Mouse (Mus musculus) embryo, embryonic 10.5 days (tissue): ENCODE data around the gene Elavl4.

ENCODE experiments used
- DNase-seq: peaks from one replicate; pipeline ENCODE4 v3.0.0-alpha.2; 2015; ENCODE audit warnings: low spot score

The Elavl4 gene

DNA sequence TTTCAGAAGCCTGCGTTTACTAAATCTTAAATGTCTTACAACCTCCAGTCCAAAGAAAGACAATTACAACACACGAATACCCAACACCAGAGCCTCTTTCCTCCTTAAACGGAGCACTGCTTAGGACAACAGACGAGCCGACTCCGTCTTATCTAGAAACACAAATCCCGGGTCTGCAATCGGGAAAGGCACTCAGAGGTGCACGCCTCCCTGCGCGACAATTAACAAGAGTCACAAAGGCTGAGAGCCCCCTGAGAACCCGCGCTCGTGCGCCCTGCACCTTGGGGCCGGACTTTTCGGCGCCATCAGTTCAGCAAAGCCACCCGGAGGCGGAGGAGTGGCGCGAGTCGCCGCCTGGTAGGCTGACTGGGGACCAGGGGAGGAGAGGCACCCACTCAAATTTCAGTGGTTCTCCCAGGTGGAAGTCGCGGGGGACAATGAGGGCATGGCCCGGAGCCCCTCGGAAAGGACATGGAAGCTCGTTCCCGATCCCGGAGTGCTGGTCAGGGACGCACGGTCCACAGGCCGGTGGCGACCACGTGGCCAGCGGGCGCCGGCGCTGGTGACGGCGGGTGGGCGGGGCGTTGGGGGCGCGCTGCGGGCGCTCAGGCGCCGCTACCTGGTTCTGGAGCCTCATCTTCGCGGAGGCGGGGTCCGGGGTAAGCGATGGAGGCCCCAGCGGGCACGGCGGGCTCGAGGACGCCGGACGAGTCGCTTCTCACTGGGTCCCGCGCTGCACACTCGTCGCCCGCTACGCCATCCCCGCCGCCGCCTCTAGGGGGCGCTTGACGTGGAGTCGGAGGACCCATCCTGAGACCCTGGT lies at the start of gene Elavl4:
Gene Elavl4 (minus strand): TSS at position 732 of the 823 bp plus-strand sequence.
- peak; percentile 91 for DNase-seq

DNA sequence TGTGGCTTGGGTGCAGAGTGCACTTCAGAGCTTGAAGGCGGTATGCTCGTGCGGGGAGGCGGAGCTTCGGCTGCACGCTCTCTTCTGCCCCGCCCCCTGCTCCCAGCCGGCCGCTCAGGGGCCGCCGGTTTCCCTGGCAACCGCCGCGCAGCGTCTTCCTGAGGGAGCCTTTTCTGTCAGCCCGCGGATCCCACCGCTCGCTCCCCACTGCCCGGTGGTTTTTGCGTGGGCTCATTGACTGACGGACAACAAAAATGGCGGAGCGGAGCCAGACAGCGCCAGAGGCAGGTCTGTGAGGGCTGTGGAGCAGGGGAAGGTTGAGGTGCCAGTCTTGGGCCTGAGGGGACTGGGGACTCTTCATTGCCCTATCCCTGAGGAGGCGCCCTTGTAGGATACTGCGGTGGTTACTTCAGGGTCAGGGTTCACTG lies 45.9 kb upstream of the Elavl4 start, which contains the start of gene Agbl4:
Gene Agbl4 (plus strand): TSS at position 44 of the 428 bp plus-strand sequence.
- peak; percentile 90 for DNase-seq

DNA sequence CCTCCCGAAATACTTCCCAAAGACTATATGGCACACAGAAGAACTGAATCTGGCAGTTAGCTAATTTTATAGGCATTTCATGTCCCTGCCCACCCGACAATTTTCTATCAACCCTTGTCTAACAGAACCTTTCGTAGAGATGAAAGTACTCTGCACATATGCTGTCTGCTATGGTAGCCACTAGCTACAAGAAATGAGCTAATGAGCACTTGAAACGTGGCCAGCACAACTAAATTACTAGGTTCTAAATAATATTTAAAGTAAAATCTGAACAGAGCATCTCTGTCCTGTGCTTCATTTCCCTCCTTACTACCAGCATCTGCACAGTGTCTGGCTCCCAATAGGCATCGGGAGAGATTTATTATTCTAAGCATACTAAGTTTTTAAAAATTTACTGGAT lies 44.5 kb upstream of the Elavl4 start:
- no peak for DNase-seq

DNA sequence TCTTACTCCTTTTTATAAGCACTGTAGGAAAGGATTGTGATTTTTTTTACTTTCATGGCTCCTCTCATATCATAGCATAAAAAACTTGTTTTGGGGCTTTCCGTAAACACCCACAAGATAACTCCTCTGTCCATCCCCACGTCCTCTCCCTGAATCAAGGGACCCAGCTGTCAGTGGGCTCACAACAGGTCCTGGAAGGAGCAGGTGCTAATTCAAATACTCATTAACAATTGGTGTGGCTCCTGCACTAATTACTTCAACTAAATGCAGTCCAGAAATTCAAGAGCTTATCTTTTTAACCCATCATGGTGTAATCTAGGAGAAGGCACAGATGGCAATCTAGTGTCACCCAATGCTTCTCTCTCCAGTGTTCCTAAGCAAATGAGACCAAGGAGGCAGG lies 8.9 kb upstream of the Elavl4 start:
- no peak for DNase-seq

DNA sequence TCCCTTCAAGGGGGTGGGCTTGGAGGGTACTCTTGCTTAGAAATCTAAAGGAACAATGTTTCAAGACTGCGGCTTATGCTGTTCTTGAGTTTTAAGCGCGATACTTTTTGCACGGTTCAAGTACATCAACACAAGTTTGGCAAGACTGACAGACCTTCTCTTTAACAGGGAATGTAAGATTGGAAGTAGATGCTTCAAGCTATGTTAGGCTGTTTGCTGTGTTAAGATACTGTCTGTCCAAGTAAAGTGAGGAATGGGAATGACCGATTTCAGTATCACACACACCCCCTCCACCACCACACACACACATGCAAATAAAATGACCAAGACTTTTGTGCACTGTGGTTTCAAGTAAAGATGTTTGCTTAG lies 276 bp upstream of the Elavl4 start:
- DNase-seq, result no peak

DNA sequence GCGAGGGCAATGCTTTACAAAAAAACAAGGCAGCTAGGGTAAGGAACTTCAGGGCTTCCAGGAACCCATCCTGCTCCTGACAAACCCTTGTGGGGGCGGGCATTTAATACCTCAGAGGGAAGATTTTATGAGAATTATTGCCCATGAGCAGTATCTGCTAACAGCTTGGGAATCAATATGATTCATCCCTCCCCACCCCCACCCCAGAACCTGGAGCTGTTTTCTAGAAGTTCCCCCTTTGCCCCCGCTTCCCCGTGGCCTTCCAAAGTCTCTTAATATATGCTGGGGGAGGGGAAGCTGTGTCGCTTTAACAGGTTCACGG lies 892 bp downstream of the Elavl4 start:
- DNase-seq, result no peak

DNA sequence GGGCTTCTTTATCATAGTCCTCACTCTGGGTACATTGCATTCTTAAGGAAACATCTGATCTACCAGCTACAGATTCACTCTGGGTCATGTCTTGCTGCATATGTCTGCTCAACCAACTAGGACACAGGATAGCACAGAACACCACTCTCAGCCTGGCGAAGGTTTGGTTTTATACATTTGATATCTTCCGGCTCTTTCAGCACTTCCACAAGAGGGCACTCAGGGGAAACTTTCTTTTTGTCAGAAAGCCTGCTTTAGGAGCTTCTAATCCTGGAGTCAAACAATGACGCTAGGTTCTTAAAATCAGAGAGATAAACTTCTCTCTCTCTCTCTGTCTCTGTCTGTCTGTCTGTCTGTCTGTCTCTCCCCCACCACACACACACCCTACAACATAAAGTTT lies 27.8 kb downstream of the Elavl4 start:
- DNase-seq, result peak; percentile 45

DNA sequence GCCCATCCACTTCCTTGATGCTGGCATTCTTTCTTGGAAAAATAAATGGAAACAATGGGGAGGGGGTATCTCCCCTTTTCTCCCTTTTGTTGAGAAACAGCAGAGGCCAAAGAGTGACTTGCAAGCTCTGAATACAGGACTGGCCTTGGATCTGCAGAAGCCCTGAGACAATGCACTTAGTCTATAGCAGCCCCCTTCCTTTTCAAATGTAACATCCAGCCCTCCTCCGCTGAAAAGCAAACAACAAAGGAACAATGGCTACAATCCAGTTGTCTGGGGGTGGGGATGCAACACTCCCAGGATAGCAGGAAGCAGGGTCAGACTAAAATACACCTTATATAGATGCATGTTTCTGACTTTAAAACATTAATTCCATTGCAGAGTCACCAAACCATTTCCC lies 39.6 kb downstream of the Elavl4 start:
- peak; percentile 41 for DNase-seq

DNA sequence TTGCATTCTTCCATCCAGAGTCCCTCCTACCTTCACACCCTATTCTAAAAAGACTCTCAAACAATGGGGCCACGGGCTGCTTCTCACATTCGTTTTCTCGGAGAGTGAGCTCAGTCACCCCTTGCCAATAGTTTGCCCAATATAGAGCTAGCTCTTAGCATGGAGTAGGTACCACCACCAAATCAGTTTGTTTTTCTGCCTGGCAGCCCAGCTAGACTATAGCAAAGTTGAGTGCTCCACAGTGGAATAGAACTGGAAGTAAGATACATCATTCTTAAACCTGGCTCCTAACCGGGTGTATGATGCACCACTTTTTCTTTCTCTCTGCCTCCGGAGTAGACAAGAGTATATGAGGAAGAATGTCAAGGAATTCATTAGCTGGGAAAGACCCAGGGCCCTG lies 44.7 kb downstream of the Elavl4 start:
- no peak for DNase-seq

DNA sequence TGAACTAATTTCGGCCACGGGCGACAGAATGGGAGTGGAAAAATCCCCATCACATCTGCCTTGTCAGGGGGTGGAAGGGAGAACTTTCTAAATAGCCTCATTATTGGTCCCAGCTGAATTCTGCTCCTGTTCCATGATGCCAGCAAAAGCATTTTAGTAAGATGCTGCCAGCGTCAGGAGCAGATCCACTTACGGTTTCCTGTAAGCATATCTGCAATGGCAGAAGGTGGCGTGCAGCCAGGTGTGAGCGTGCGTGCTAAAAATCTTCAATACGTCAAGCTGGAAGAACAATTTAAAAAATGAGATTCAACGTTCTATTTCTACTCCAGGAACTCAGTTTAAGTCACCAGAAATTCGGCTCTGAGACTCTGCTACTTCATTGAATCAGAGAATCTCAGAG lies 45.1 kb downstream of the Elavl4 start:
- DNase-seq, result no peak

DNA sequence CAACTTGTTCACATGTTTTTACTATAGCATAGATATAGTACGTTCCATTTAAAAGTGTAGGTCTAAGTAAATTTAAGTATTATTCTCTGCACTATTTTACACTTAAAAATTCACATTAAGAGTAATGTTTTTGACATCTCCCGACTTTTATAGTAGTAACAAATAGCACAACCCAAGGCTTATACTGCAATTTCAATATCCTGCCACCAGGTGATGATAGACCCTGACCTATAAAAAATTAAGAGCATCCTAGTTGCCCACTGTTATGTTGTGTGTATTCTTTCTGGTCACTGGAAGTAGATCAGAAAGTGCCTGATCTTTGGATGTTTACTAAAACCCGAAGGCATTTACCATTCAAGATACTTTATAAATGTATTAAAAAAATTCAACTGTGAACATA lies 55.9 kb downstream of the Elavl4 start:
- DNase-seq, result no peak

DNA sequence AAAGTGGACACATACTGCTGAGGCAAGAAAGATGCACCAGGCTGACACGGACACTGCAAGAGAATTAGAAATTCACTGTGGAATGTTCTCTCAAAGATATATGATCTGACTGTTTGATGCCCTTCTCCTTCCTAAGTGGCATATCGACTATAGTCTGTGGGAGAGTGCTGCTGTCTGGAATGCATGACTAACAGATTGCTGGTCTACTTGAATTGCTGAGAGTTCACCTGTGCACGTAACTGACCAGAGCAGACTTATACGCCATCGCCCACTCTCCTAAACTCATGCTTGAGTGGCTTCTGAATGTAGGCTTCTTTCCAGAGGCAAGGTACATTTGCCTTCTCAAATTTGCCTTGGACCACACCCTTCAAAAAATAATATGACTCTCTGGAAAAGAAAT lies 58.5 kb downstream of the Elavl4 start:
- DNase-seq, result no peak

DNA sequence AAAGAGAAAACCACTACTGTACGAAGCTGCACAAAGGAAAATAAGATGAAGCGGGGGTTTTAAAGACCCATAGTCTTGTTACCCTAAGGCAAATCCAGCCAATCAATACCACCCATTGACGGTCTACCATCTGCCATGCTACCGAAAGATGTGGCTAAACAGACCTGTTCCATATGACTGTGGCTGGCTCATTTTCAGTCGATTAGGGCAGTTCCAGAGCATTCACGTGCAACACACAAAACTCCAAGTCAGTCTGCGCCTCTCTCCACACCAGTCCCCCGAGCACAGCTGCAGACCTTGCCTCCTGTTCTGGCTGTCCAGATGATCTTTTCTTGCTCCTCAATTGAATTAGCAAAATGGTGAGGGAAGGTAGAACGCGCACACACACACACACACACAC lies 59.2 kb downstream of the Elavl4 start:
- peak; percentile 51 for DNase-seq

DNA sequence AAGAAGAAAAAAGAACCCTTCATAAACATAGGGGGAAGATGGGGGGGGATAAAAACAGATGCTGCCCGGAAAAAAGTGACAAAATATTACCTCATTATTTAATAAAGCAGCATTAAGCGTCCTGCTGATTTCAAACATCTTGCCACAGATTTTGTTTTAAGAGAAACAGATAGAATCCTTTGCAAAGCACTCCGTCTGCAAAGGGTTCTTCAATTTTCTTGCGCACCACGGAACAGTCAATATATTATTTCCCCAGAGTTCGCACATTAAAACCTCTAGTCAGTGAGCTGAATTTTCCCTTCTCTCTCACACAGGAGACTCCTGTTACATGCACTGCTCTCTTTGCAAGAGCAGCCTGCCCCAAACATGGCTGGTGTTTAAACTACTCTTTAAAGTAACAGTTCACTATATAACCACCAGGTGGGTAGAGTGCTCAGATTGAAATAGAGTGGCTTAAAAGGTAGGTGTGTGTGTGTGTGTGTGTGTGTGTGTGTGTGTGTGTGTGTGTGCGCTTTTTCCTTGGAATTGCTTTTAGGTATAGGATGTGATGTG lies 61.1 kb downstream of the Elavl4 start:
- DNase-seq, result peak; percentile 58

DNA sequence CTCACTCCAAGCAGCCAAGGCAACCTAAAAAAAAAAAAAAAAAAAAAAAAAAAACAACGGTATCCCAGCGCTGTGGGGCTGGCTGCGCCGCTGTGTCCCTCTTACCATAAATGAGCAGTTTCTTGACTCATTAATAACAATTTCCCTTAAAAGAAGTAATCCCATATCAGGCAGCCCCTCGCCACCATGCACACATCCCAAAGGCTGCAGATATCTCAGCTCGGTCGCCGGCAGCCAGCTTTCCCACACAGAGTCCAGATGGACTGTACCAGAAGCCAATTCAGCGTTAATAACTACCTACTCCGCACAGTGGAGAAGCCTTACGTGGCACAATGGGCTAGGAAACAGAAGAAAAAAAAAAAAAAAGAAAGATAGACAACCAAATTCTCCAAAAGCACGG lies 61.7 kb downstream of the Elavl4 start:
- peak; percentile 52 for DNase-seq

DNA sequence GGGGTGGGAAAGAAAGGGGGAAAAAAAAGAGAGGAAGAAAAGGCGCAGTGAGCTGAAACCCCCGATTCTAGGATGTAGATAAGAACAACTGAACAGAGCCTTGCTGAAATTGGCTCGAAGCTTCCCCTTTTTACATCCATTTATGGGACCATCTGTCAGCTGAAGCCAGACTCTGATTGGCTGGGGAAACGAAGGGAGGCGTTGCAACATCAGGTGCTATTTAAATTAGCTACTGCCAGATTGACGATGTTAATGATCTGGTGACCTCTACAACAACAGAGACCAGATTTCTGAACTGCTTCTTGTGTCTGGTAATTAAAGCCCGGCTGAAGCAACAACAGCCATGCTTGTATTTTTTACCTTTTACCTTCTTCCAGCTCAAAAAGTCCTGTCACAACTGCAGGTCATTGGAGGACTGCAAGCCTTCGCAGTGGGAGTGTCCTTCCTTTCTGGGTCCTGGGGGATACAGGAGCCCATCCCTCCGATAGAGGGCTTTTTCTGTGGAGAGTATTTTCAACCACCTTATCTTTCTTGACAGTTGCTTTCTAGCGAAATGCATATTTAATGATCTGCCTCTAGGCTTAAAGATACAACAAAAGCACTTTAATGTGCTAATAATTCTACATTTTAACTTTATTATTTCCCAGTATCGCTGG lies 64.2 kb downstream of the Elavl4 start:
- peak; percentile 76 for DNase-seq

DNA sequence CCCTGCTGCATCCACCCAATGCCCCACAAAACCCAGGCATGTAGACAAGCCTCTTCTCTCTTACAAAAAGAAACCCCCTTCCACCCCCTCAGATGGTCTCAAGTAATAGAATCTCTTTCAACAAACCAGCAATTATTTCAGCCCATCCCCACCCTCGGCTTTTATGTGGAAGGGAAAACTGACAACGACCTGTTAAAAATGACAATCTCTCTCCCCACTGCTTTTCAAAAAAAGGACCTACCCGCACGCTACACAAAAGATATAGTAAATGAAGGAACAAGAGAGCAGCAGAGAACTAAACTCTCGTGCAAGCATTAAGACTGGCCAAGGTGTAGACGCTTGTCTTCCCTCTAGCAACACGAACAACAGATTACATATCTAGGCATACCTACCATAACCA lies 64.9 kb downstream of the Elavl4 start:
- no peak for DNase-seq

DNA sequence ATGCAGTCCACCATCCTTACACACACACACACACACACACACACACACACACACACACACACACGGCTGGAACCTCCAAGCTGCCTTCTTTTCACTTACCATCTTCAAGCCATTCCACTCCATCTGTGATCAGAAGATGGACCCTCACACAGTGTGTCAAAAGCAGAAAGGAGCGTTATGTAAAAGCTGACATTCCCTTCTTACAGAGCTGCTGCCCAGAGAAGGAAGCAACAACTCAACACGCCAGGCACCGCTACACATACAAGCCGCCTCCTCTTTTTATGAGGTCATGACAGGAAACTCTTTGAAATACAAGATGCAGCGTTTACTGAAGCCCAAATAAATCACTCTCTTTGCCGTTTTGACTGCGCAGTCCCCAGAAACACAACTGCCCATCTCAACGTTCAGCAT lies 65.3 kb downstream of the Elavl4 start:
- peak; percentile 63 for DNase-seq

DNA sequence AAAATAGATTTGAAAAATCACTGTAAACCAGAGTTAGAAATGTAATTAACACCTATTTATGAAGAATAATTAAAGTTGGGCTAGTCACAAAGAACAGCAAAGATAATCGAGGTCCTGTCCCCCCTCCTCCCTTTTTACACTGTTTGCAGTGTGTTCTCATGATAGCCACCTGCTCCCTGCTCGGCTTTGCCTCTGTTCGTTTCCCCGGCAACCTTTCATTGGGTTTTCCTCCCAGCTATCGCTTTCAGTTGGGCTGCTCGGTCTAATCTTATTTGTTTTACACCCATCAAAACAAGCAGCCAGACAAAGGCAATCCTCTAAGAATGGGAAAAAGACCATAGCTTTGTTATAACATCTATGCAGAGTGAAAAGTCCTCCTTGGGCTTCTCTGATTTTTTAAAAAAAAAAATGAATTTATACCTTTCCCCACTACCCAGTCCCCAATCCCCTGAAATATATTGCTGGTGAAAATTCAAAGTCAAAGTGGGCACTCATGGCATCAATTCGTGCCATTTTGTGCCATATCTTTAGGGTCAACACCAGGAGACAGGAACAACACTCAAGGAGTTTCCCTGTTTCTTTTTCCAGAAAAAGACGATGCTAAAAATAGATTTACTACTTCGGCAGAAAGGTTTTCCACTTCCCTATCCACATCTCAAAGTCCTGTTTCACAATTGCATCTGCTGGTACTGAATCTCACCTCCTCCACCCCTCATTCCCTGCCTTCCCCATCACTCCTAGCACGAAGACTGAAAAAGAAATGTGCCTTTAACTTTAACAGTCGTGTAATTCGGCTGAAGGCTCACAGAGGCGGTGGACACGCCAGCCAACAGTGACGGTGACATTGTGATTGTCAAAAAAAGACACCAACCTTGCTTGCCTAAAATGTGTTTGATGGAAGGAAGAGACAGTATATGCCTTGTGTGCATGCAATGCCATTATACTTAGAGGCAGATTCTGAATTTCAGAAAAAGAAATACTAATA lies 66.1 kb downstream of the Elavl4 start:
- peak; percentile 86 for DNase-seq

DNA sequence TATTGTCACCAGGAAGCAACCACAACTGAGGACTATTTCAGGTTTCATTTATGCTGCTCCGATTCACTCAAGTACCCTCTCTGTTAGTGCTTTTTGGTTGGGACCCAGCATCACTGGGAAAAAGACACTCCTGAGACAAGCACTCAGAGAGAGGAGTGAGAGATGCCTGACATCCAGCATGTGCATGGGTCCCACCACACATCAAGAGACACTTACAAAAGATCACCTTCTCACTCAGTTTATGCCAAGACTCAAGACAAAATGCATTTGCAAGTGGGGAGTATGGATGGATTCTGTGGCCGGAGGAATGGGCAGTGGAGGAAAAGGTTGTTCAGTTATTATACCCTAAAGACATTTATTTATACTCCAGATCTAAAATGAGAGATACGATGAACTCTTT lies 67.3 kb downstream of the Elavl4 start:
- no peak for DNase-seq

DNA sequence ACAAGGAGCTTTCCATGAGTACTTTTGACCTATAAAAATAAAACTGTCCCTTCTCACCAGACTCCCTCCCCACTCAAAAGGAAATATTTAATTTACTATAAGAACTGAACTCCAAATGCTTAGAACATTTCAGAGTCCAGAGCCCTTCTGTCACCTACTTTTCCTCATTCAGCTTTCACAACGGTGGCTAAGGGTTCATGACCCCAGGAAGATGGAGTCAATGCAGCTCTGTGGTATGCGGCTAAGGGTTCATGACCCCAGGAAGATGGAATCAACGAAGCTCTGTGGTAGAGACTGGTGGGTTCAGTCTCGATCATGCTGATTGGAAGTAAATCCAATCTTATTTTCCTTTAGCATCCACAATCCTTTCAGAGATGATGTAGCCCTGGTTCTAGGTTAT lies 81.7 kb downstream of the Elavl4 start:
- peak; percentile 35 for DNase-seq
